Mouse (Mus musculus) lung, postnatal 36 days (tissue): ENCODE measurements around the gene Gm9747.
A peak's percentile ranks its signal among the peaks of the same experiment; 100 is the strongest.

Experiments
- DNase-seq: peaks from one replicate; pipeline ENCODE4 v3.0.0; 2022; ENCODE audit warnings: mixed read lengths

The Gm9747 gene

DNA sequence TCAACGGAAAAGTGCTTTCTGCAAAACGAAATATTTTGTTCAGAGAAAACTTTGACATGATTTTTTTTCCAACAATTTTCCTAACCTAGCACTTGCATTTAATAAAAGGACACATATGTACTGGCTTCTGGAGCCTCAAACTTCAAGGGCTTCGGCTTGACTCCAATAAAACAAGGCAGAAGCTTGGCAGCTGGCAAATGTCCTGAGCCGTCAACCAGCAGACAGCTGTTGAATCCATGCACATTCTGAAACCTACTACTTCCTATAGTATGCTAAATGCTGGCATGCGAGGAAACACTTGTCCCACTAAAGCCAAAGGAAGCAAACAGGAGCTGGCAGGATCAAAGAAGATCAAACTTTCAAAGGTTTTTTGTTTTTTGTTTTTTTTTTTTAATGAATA lies 24.5 kb downstream of the Gm9747 start:
- DNase-seq: no peak

DNA sequence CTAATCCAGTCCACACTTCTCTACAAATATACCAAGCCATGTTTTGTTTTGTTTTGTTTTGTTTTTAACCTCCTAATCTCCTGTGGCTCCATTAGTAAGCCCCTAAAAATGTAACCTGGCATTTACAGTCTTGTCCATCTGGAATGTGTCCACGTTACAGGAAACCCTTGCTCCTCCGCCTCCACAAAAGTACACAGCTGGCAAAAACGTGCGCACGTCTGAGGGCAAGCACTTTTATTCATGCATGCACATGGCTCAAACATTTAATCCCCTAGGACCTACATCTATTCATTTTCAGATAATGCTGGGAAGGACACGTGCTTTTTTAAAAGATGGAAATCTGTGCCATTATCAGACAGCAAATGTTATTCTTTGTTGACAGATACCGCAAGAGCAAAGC lies 25.4 kb downstream of the Gm9747 start:
- no peak for DNase-seq

DNA sequence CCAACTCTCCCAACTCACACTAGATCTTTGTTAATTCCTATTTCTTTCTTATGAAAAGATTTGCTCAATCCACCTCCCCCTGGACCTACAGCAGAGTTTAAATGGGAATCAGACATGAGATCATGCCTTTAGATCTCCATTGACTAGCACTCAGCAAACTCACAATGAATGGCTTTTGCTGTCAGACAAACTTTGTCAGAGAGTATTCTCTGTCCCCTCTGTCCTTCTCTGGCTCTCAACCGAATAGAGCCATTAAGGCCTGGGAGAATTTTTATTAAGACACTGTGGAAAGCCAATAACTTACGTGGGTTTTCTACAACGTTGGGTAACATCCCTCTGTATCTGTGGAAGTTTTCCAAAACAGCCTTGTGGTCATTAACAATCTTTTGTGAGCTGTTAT lies 27.1 kb downstream of the Gm9747 start:
- DNase-seq: no peak

DNA sequence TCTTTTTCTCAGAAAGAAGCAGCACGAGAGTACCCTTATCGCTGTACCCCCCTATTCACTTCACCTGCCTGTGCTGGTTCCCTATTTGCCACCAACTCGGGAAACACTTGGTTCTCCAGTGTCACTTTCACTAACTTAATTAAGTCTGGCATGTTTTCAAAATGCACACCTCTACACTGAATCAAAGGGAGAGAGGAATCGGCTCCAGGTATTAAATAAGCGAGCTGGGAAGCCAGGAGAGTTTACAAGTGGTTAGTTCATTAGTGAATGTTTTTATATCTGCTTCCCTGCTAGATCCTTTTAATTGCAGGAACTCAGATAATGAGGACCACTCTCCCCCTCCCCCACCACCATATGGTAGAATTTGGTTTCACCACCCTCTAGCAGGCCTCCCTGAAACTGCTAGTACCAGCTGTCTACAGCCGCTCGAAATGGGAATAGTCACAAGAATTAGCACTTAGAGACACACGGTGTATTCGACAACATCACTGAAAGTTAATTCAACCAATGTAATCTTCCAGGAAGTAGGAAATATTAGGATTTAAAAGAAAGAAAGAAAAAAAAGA lies 28.2 kb downstream of the Gm9747 start:
- DNase-seq: no peak

DNA sequence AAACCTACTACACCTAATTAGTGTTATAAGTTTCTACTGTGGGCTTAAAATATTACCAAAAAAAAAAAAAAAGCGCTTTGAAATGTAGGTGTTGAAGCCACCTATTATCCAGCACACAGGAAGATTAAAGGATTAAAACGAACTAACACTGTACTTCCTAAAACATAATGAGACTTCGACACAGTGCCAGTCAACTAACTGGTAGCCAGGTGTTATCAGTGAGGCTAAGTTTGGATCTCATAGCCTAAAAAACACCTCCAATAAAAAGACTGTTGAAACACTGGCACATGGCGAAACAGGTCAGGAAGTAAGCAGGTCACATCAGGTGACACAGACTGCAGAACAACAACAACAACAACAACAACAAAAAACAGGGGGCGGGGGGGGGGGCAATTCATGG lies 28.7 kb downstream of the Gm9747 start:
- DNase-seq: no peak

DNA sequence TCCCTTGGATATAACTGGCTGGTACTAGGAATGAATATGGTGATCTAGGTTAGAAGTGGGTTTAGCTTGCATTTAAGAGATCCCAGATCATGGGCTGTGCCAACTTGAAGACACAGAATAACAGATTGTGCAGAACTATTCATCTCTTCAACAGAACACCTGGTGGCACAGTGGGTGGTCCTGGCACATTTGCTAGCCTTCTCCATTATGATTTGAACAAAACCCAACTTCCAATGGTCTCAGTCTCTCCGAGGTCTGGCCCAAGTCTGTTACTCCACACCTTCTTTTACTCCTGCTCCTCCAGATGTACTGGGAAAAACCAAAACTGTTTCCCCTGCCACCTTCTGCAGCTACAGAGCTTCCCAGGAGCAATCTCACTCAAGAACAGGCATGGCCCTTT lies 29.4 kb downstream of the Gm9747 start:
- DNase-seq: no peak

DNA sequence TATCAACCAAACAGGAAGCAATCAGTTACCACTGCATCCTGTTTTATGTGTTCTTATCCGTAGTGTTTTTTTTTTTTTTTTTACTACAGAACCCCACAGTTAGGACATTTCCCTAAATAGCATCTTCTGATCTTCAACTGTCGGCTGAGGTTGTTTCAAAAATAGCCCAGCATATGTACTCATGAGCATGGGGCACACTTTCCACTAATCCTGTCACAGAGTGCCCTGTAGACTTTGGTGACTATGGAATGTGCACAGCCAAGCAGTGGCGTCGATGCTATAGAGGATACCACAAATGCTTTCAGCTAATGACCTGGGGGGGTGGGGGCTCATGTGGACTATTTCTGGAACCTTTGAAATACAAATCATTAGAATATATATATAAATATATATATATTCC lies 34.6 kb downstream of the Gm9747 start:
- DNase-seq: no peak

DNA sequence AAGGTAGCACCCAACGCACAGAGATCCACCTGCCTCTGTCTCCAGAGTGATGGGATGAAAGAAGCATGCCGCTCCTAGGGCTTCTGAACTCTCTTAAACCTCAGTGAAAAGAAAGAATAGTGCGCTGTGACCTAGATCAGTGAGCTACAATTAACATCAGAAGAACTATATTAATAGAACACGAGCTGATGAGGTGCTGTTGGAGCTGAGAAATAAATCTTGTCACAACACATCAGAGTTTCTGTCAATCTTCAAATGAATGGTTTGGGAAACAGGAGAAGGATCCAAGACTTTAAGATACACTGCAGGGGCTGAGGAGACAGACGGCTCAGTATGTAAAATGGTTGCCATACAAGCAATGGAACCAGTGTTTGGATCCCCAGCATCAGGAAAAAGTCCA lies 39.3 kb downstream of the Gm9747 start:
- no peak for DNase-seq

DNA sequence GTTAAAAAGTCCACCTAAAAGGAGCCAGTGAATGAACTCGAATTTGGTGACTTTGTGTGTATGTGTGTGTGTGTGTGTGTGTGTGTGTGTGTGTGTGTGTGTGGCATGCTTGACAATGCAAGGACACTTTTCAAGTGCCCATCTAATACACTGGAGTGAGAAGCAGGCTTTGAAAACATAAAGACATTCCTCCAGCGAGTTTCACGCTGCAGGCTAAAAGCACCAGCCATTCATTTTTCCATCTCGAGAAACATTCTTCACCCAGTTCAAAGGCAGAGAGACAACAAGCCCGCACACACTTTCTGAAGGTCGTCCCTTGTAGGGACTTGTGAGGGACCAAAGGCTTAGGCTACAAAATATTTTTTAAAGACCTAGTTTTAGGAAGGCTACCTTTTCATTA lies 40.6 kb downstream of the Gm9747 start:
- DNase-seq: no peak

DNA sequence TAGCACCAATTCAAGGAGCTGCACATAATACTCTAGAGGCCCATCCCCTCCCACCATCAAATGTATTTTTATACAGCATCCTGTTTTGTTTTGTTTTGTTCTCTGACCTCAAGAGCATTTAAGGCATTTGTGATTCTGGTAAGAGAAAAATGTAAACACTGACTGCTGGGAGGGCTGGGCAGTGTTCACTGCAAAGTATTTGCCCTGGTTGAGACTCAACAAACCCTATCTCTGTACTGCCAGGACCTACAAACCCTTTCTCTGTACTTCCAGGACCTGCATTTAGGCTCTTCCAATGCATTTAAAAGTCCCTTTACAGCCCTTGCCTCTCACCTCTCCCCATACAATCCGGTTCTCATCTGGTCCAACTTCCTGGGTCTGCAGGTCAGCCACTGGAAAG lies 41.4 kb downstream of the Gm9747 start:
- no peak for DNase-seq

DNA sequence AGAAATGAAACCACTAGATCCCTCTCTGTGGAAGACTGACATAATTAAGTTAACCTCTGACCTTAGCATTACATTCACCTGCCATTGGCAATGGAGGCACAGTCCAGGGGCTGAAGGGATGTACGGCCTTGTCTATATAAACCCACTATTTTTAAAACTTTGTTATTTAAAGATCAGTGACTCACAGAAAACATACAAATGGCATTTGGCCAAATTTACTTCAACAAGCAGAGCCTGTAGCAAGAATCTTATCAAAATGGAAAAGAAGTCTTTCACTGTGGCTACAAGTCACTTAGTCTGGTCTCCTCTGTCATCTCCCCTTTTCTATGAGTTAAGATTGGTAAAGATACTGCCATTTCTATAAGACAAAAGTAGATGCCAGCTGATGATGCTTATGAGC lies 46.9 kb downstream of the Gm9747 start:
- no peak for DNase-seq

DNA sequence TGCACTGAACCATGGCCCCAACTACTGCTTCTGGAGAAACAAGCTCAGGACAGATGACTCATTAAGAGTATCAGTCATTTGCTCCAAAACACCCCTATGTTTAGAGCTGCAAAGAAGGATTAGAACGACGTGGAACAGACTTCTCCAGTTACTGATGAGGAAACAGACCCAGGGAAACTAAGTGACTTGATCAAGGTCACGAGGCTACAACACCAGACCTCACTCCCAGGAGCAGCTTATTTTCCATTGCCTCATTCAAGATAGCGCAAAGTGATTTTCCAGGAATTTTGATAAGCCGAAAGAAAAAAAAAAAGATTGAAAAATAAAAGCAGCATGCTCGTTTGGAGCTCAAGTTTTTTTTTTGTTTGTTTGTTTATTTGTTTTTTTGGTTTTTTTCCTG lies 48.9 kb downstream of the Gm9747 start:
- no peak for DNase-seq

DNA sequence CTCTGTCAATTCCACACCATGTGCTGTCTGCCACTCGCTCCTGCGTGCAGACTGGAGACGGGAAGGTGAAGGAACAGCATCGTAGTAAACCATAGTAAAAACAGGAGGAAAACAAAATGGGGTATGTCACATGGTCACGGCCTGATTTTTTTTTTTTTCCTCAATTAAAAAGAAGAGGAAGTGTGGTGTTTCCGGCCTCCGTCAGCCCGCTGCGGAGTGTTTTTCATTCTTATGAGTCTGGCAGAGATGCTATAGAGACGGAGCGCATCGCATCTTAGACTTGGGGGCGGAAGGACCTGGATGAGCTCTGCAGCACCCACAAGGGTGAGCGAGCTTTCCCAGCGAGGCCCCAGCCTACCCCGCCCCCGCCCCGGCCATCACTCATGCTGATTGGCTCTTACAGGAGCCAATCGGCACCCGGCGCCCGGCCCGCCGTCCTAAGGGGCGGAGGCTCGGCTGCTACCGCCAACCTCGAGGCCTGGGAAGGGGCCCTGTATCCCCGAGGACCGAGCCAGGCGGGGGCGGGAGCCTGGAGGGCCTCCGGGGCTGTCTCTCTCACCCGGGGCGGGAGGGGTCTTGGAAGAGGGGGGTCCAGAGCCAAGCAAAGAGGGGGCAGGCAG lies 50.2 kb downstream of the Gm9747 start:
- DNase-seq: peak; percentile 85

DNA sequence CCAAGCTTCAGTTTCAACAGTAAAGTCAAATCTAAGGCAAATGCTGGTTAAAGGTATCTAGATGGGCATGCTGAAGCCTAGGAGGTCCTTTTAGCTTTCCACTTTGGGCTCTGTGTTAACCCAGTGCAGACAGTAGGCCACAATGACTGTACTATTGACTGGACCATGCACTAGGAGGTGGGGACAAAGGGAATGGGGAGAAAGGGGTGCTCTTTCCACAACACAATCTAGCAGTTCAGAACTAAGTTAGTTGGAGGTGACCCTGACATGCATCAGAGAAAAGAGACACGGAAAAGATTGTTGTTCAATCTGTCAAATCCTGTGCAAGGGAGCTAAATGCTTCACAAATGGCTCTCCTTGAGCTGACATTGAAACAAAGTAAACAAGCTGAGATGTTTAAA lies 51.0 kb downstream of the Gm9747 start:
- DNase-seq: no peak

DNA sequence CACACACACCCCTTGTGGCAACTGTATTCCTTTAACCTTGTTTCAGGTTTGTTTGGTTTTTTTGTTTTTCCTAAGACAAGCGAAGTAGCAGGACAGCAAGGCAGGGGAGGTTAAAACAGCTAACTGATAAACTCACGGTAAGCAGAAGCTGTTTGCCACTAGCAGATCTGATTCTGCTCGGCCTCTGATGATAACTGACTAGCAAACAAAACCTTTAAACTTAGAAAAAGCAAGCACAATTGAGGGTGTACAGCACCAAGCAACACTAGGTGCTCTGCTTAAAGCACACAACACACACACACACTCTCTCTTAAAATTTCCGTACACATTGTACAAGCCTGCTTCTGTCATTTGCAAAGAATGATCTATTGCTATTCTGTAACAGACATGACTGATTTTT lies 51.5 kb downstream of the Gm9747 start:
- DNase-seq: no peak
